Mouse (Mus musculus): ENCODE data around the gene Kcnma1. TPM values are rescaled to one million over a fixed set of nuclear protein-coding genes. Genes with fewer than 3 reads are reported as not detected.

Kcnma1 gene
- polyA plus RNA-seq, 1 experiment from 2014 or later = 2.1 TPM

- Histone ChIP-seq H3K4me1 (replicated peaks; ENCODE audit: insufficient read depth, low read length) (no peaks in the 10 kb centered on the region), H3K27ac (no peak overlapping the region), H3K4me3 (replicated peaks; ENCODE audit: low read depth, low read length) (no peak overlapping the region), H3K27me3 (ENCODE audit: insufficient read depth, low read length) (no peaks in the 10 kb centered on the region), H3K9me3 (replicated peaks; ENCODE audit: low read length) (no peaks in the 10 kb centered on the region), H3K36me3 (ENCODE audit: insufficient read depth, low read length) (no peaks in the 10 kb centered on the region), H3K9ac (ENCODE audit: low read depth, low read length) (no peak overlapping the region), H3K4me2 (ENCODE audit: low read length) (no peak overlapping the region)
- no peak for ATAC-seq (replicated peaks; ENCODE audit: low FRiP score, low read depth)
- 67% methylated on average over 2 of the region's 2 CpGs for WGBS
- DNase-seq (ENCODE audit: low spot score) = no peak
- no peak for TF ChIP-seq CTCF (IDR thresholded peaks at IDR 0.05; ENCODE audit: low read depth)
These were observed 723.7 kb downstream of the Kcnma1 start for GRCm38 (mm10) chr14:23290634-23291033.

- H3K4me3 ChIP-seq (replicated peaks; ENCODE audit: low read depth, low read length) = no peak overlapping the region
- DNase-seq (ENCODE audit: low spot score) (peak; percentile 34), ATAC-seq (replicated peaks; ENCODE audit: low FRiP score, low read depth) (no peak)
- H3K36me3 ChIP-seq (ENCODE audit: insufficient read depth, low read length) = no peaks in the 10 kb centered on the region
- H3K9ac ChIP-seq (ENCODE audit: low read depth, low read length) = no peak overlapping the region
- TF ChIP-seq CTCF (IDR thresholded peaks at IDR 0.05; ENCODE audit: low read depth) = peak; percentile 52
- no peaks in the 10 kb centered on the region for H3K27me3 ChIP-seq (ENCODE audit: insufficient read depth, low read length)
- no peak overlapping the region for H3K27ac ChIP-seq
- no peaks in the 10 kb centered on the region for H3K9me3 ChIP-seq (replicated peaks; ENCODE audit: low read length)
- no peak overlapping the region for H3K4me2 ChIP-seq (ENCODE audit: low read length)
- 54% methylated on average over 4 of the region's 4 CpGs for WGBS
- H3K4me1 ChIP-seq (replicated peaks; ENCODE audit: insufficient read depth, low read length) = no peaks in the 10 kb centered on the region
These were observed 747.6 kb downstream of the Kcnma1 start for GRCm38 (mm10) chr14:23266554-23267309.

- DNase-seq (ENCODE audit: low spot score) (peak; percentile 59), ATAC-seq (replicated peaks; ENCODE audit: low FRiP score, low read depth) (no peak)
- TF ChIP-seq CTCF (IDR thresholded peaks at IDR 0.05; ENCODE audit: low read depth) = no peak
- Histone ChIP-seq H3K9me3 (replicated peaks; ENCODE audit: low read length) (no peaks in the 10 kb centered on the region), H3K4me3 (replicated peaks; ENCODE audit: low read depth, low read length) (no peak overlapping the region), H3K4me2 (ENCODE audit: low read length) (no peak overlapping the region), H3K27ac (no peak overlapping the region), H3K36me3 (ENCODE audit: insufficient read depth, low read length) (no peaks in the 10 kb centered on the region), H3K4me1 (replicated peaks; ENCODE audit: insufficient read depth, low read length) (no peaks in the 10 kb centered on the region), H3K27me3 (ENCODE audit: insufficient read depth, low read length) (no peaks in the 10 kb centered on the region), H3K9ac (ENCODE audit: low read depth, low read length) (no peak overlapping the region)
- 17% methylated on average over 4 of the region's 4 CpGs for WGBS
These were observed 761.1 kb downstream of the Kcnma1 start for GRCm38 (mm10) chr14:23253154-23253553.

- ATAC-seq (replicated peaks; ENCODE audit: low FRiP score, low read depth) = no peak
- WGBS = 31% methylated on average over 5 of the region's 5 CpGs
These were observed 769.8 kb downstream of the Kcnma1 start for GRCm38 (mm10) chr14:23244446-23244845.

GRCm38 (mm10) chr14:23243857-23244256, 770.4 kb downstream of the Kcnma1 start:
- no peak overlapping the region for H3K4me3 ChIP-seq (replicated peaks; ENCODE audit: low read depth, low read length)
- H3K9me3 ChIP-seq (replicated peaks; ENCODE audit: low read length) = no peaks in the 10 kb centered on the region
- ATAC-seq (replicated peaks; ENCODE audit: low FRiP score, low read depth) (no peak), DNase-seq (ENCODE audit: low spot score) (no peak)
- H3K36me3 ChIP-seq (ENCODE audit: insufficient read depth, low read length) = no peaks in the 10 kb centered on the region
- no peak overlapping the region for H3K9ac ChIP-seq (ENCODE audit: low read depth, low read length)
- no peak overlapping the region for H3K4me2 ChIP-seq (ENCODE audit: low read length)
- no peaks in the 10 kb centered on the region for H3K4me1 ChIP-seq (replicated peaks; ENCODE audit: insufficient read depth, low read length)
- H3K27me3 ChIP-seq (ENCODE audit: insufficient read depth, low read length) = no peaks in the 10 kb centered on the region
- no peak for TF ChIP-seq CTCF (IDR thresholded peaks at IDR 0.05; ENCODE audit: low read depth)
- no peak overlapping the region for H3K27ac ChIP-seq

More at GRCm38 (mm10) chr14:23244446-23244845, 769.8 kb downstream of the Kcnma1 start:
- no peak for TF ChIP-seq CTCF (IDR thresholded peaks at IDR 0.05; ENCODE audit: low read depth)
- Histone ChIP-seq H3K27me3 (ENCODE audit: insufficient read depth, low read length) (no peaks in the 10 kb centered on the region), H3K4me1 (replicated peaks; ENCODE audit: insufficient read depth, low read length) (no peaks in the 10 kb centered on the region), H3K4me2 (ENCODE audit: low read length) (no peak overlapping the region), H3K9me3 (replicated peaks; ENCODE audit: low read length) (no peaks in the 10 kb centered on the region), H3K4me3 (replicated peaks; ENCODE audit: low read depth, low read length) (no peak overlapping the region), H3K36me3 (ENCODE audit: insufficient read depth, low read length) (no peaks in the 10 kb centered on the region), H3K27ac (no peak overlapping the region), H3K9ac (ENCODE audit: low read depth, low read length) (no peak overlapping the region)
- peak; percentile 84 for DNase-seq (ENCODE audit: low spot score)

Other genes starting within 250 kb of the Kcnma1 start
- gene Dlg5, start 231.4 kb upstream of the Kcnma1 start, polyA plus RNA-seq (2015; fragmentation: Nextera tagmentation; extraction: Ambion mirVana) = 10.2 and 10.3 TPM in 2 replicates